Mouse (Mus musculus): ENCODE measurements around the gene Acnat1. TPM values are rescaled to one million over a fixed set of nuclear protein-coding genes. Genes with fewer than 3 reads are reported as not detected.

Gene Acnat1
- polyA plus RNA-seq, 2 experiments: 0.13 TPM; not detected in 1

- H3K4me3 ChIP-seq (replicated peaks; ENCODE audit: low read length): peak overlapping the region; percentile 23
- H3K27me3 ChIP-seq (ENCODE audit: control insufficient read depth, insufficient read depth, low read length): no peaks in the 10 kb centered on the region
- no peak overlapping the region for H3K9ac ChIP-seq (ENCODE audit: low read depth, low read length, severe bottlenecking)
- DNase-seq (ENCODE audit: low spot score): peak; percentile 12
- WGBS: 21% methylated on average over 19 of the region's 19 CpGs
- no peak for ATAC-seq (ENCODE audit: low FRiP score, low read depth)
- no peaks in the 10 kb centered on the region for H3K36me3 ChIP-seq (ENCODE audit: control insufficient read depth, insufficient read depth, low read length)
- no peaks in the 10 kb centered on the region for H3K4me1 ChIP-seq (ENCODE audit: control insufficient read depth, insufficient read depth, low read length)
- TF ChIP-seq POLR2A (IDR thresholded peaks at IDR 0.05; ENCODE audit: borderline replicate concordance, extremely low read depth, insufficient read depth, insufficient read length): no peak
- no peaks in the 10 kb centered on the region for H3K9me3 ChIP-seq (ENCODE audit: control insufficient read depth, low read length)
- no peak overlapping the region for H3K27ac ChIP-seq (replicated peaks; ENCODE audit: low read depth, low read length)
- peak overlapping the region; percentile 51 for H3K4me2 ChIP-seq (replicated peaks; ENCODE audit: low read depth, low read length, severe bottlenecking)
Measured at GRCm38 (mm10) chr4:49478118-49478877, 4.6 kb upstream of the Acnat1 start.

- H3K27me3 ChIP-seq (ENCODE audit: control insufficient read depth, insufficient read depth, low read length): no peaks in the 10 kb centered on the region
- TF ChIP-seq POLR2A (IDR thresholded peaks at IDR 0.05; ENCODE audit: borderline replicate concordance, extremely low read depth, insufficient read depth, insufficient read length): no peak
- no peak overlapping the region for H3K4me3 ChIP-seq (replicated peaks; ENCODE audit: low read length)
- no peak overlapping the region for H3K27ac ChIP-seq (replicated peaks; ENCODE audit: low read depth, low read length)
- no peaks in the 10 kb centered on the region for H3K4me1 ChIP-seq (ENCODE audit: control insufficient read depth, insufficient read depth, low read length)
- H3K36me3 ChIP-seq (ENCODE audit: control insufficient read depth, insufficient read depth, low read length): no peaks in the 10 kb centered on the region
- no peak for DNase-seq (ENCODE audit: low spot score)
- H3K9me3 ChIP-seq (ENCODE audit: control insufficient read depth, low read length): no peaks in the 10 kb centered on the region
- no peak for ATAC-seq (ENCODE audit: low FRiP score, low read depth)
- no peak overlapping the region for H3K9ac ChIP-seq (ENCODE audit: low read depth, low read length, severe bottlenecking)
- H3K4me2 ChIP-seq (replicated peaks; ENCODE audit: low read depth, low read length, severe bottlenecking): no peak overlapping the region
Measured at GRCm38 (mm10) chr4:49474583-49474982, 871 bp upstream of the Acnat1 start.

GRCm38 (mm10) chr4:49469435-49470151 lies 4.1 kb downstream of the Acnat1 start:
- DNase-seq (ENCODE audit: low spot score): no peak
- WGBS: 66% methylated on average over 3 of the region's 3 CpGs
- H3K4me3 ChIP-seq (replicated peaks; ENCODE audit: low read length): no peak overlapping the region
- H3K36me3 ChIP-seq (ENCODE audit: control insufficient read depth, insufficient read depth, low read length): no peaks in the 10 kb centered on the region
- no peak overlapping the region for H3K4me2 ChIP-seq (replicated peaks; ENCODE audit: low read depth, low read length, severe bottlenecking)
- TF ChIP-seq POLR2A (IDR thresholded peaks at IDR 0.05; ENCODE audit: borderline replicate concordance, extremely low read depth, insufficient read depth, insufficient read length): no peak
- H3K4me1 ChIP-seq (ENCODE audit: control insufficient read depth, insufficient read depth, low read length): no peaks in the 10 kb centered on the region
- no peak overlapping the region for H3K9ac ChIP-seq (ENCODE audit: low read depth, low read length, severe bottlenecking)
- ATAC-seq (ENCODE audit: low FRiP score, low read depth): no peak
- no peaks in the 10 kb centered on the region for H3K27me3 ChIP-seq (ENCODE audit: control insufficient read depth, insufficient read depth, low read length)
- H3K27ac ChIP-seq (replicated peaks; ENCODE audit: low read depth, low read length): no peak overlapping the region
- no peaks in the 10 kb centered on the region for H3K9me3 ChIP-seq (ENCODE audit: control insufficient read depth, low read length)

DNA sequence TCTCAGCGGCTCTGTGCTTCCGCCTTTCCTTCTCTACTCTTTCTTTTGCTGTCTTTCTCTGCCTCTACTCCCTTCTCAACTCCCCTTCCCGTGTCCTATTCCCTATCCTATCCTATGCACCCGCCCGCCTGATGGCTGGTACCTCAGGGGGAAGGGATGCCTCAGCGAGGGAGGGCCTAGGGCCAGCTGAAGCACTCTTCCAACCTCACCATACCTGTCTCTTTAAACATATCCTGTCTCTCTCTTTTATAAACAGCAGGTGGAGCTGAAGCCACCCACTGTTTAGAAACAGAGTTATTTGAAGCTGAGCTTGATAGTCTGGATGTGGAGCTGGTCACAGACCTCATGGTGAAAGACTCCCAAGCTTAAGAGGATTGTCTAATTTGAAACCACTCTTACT lies 6.4 kb downstream of the Acnat1 start:
- H3K4me2 ChIP-seq (replicated peaks; ENCODE audit: low read depth, low read length, severe bottlenecking): no peak overlapping the region
- no peaks in the 10 kb centered on the region for H3K4me1 ChIP-seq (ENCODE audit: control insufficient read depth, insufficient read depth, low read length)
- no peaks in the 10 kb centered on the region for H3K9me3 ChIP-seq (ENCODE audit: control insufficient read depth, low read length)
- WGBS: 91% methylated on average over 6 of the region's 6 CpGs
- no peak overlapping the region for H3K4me3 ChIP-seq (replicated peaks; ENCODE audit: low read length)
- no peaks in the 10 kb centered on the region for H3K36me3 ChIP-seq (ENCODE audit: control insufficient read depth, insufficient read depth, low read length)
- H3K27me3 ChIP-seq (ENCODE audit: control insufficient read depth, insufficient read depth, low read length): no peaks in the 10 kb centered on the region
- no peak for TF ChIP-seq POLR2A (IDR thresholded peaks at IDR 0.05; ENCODE audit: borderline replicate concordance, extremely low read depth, insufficient read depth, insufficient read length)
- H3K9ac ChIP-seq (ENCODE audit: low read depth, low read length, severe bottlenecking): no peak overlapping the region
- H3K27ac ChIP-seq (replicated peaks; ENCODE audit: low read depth, low read length): no peak overlapping the region
- ATAC-seq (ENCODE audit: low FRiP score, low read depth): no peak
- DNase-seq (ENCODE audit: low spot score): no peak

DNA sequence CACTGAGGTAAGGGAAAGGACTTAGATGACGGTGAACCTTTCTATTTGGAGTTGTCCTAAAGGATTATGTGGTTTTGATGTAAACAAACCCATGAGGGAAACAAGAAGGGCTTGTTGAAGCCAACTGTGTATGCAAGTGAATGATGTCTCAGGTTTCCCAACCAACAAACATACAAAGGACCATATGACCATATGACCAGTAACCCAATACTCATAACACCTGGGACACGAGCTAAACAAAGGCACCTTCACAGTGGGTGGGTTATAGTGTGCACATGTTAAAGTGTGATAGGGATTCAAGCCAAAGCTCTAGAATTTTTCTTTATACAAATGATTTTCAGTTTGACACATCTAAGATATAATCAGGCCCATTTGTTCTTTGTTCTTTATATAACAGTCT lies 17.5 kb downstream of the Acnat1 start:
- H3K27me3 ChIP-seq (ENCODE audit: control insufficient read depth, insufficient read depth, low read length): no peaks in the 10 kb centered on the region
- no peak overlapping the region for H3K4me3 ChIP-seq (replicated peaks; ENCODE audit: low read length)
- no peak for TF ChIP-seq POLR2A (IDR thresholded peaks at IDR 0.05; ENCODE audit: borderline replicate concordance, extremely low read depth, insufficient read depth, insufficient read length)
- no peaks in the 10 kb centered on the region for H3K9me3 ChIP-seq (ENCODE audit: control insufficient read depth, low read length)
- DNase-seq (ENCODE audit: low spot score): no peak
- no peak overlapping the region for H3K9ac ChIP-seq (ENCODE audit: low read depth, low read length, severe bottlenecking)
- 45% methylated on average over 2 of the region's 2 CpGs for WGBS
- no peaks in the 10 kb centered on the region for H3K4me1 ChIP-seq (ENCODE audit: control insufficient read depth, insufficient read depth, low read length)
- H3K27ac ChIP-seq (replicated peaks; ENCODE audit: low read depth, low read length): no peak overlapping the region
- H3K36me3 ChIP-seq (ENCODE audit: control insufficient read depth, insufficient read depth, low read length): no peaks in the 10 kb centered on the region
- ATAC-seq (ENCODE audit: low FRiP score, low read depth): no peak
- H3K4me2 ChIP-seq (replicated peaks; ENCODE audit: low read depth, low read length, severe bottlenecking): no peak overlapping the region
